Comparison of ENCODE assay signal across 14 mouse cellular contexts in genomic region chr3:94465632-94466430, GRCm38 (mm10). TPM values are rescaled to one million over a fixed set of nuclear protein-coding genes. Genes with fewer than 3 reads are reported as not detected.
DNase-seq lines count a peak whose midpoint lies in the region; ATAC-seq and TF ChIP-seq lines count a peak whose summit lies in the region.
"Had no signal": no experiment of that assay in that cellular context is flagged by ENCODE, and none has a peak within 500 bp of the region (broad histone marks: within the 10 kb centered on the region; RNA-seq: fewer than 3 reads in every experiment).

No protein-coding gene starts in this region.

- no peak overlapping the region for H3K4me3 ChIP-seq in forebrain, embryonic 12.5 days (replicated peaks)
- H3K4me3 ChIP-seq in hindbrain, postnatal 0 days (ENCODE audit: low read length) = no peak overlapping the region
- no peak overlapping the region for H3K4me3 ChIP-seq in midbrain, embryonic 14.5 days (replicated peaks; ENCODE audit: low read depth, low read length)
- H3K4me3 ChIP-seq: stomach, embryonic 15.5 days had no signal

- TF ChIP-seq CTCF in hindbrain, postnatal 0 days (IDR thresholded peaks at IDR 0.05; ENCODE audit: low read depth) = peak; percentile 13; the same call in 1 of the 2 replicates

- H3K4me1 ChIP-seq in forebrain, embryonic 12.5 days = peaks cover 39% of the 10 kb centered on the region
- H3K4me1 ChIP-seq in hindbrain, postnatal 0 days (ENCODE audit: insufficient read depth, low read length) = peaks cover 12% of the 10 kb centered on the region
- peaks cover 30% of the 10 kb centered on the region for H3K4me1 ChIP-seq in midbrain, embryonic 14.5 days (ENCODE audit: control insufficient read depth, insufficient read depth, low read length)
- H3K4me1 ChIP-seq: stomach, embryonic 15.5 days had no signal

- DNase-seq in MN1 (ENCODE audit: low spot score) = peak; percentile 76
- DNase-seq in hindbrain, postnatal 0 days (ENCODE audit: low spot score) = peak; percentile 72
- DNase-seq in midbrain, embryonic 14.5 days = peak; percentile 68
- DNase-seq in adrenal gland, postnatal 4 days (ENCODE audit: low spot score in 2 of 2) = no peak
- no peak for DNase-seq in thymus, postnatal 10 days (ENCODE audit: low spot score in 2 of 2)
- no peak for DNase-seq in adrenal gland, postnatal 10 days
- DNase-seq: cerebellum, postnatal 14 days; heart, postnatal 10 days; kidney, postnatal 4 days; lung, embryonic 14.5 days had no signal

- H3K27ac ChIP-seq in forebrain, embryonic 12.5 days = peak overlapping the region; percentile 95
- H3K27ac ChIP-seq in hindbrain, postnatal 0 days = peak overlapping the region; percentile 78
- peak overlapping the region; percentile 86 for H3K27ac ChIP-seq in midbrain, embryonic 14.5 days (replicated peaks; ENCODE audit: low read depth, low read length)
- H3K27ac ChIP-seq: stomach, embryonic 15.5 days had no signal

- H3K36me3 ChIP-seq in forebrain, embryonic 12.5 days (replicated peaks) = no peaks in the 10 kb centered on the region
- H3K36me3 ChIP-seq in hindbrain, postnatal 0 days (ENCODE audit: insufficient read depth, low read length) = no peaks in the 10 kb centered on the region
- no peaks in the 10 kb centered on the region for H3K36me3 ChIP-seq in midbrain, embryonic 14.5 days (ENCODE audit: control insufficient read depth, insufficient read depth, low read length)
- H3K36me3 ChIP-seq: stomach, embryonic 15.5 days had no signal

- no peaks in the 10 kb centered on the region for H3K27me3 ChIP-seq in forebrain, embryonic 12.5 days
- no peaks in the 10 kb centered on the region for H3K27me3 ChIP-seq in hindbrain, postnatal 0 days (ENCODE audit: insufficient read depth, low read length)
- no peaks in the 10 kb centered on the region for H3K27me3 ChIP-seq in midbrain, embryonic 14.5 days (ENCODE audit: control insufficient read depth, insufficient read depth, low read length)
- H3K27me3 ChIP-seq: stomach, embryonic 15.5 days had no signal

- 0 out of 2 replicates have a peak overlapping the region, but pooled peaks have one; percentile 4 for H3K4me2 ChIP-seq in forebrain, embryonic 12.5 days
- no peak overlapping the region for H3K4me2 ChIP-seq in hindbrain, postnatal 0 days (ENCODE audit: low read depth, low read length)
- no peak overlapping the region for H3K4me2 ChIP-seq in midbrain, embryonic 14.5 days (ENCODE audit: low read length)
- H3K4me2 ChIP-seq: lung, embryonic 14.5 days; stomach, embryonic 15.5 days had no signal

- peak; percentile 72 for ATAC-seq in forebrain, embryonic 12.5 days (ENCODE audit: low FRiP score)
- peak; percentile 71 for ATAC-seq in hindbrain, postnatal 0 days
- peak; percentile 60 for ATAC-seq in midbrain, embryonic 14.5 days (ENCODE audit: low FRiP score, low TSS enrichment)
- ATAC-seq in CD4-positive, CD25-positive, alpha-beta regulatory T cell, adult 4 months = no peak

- peak overlapping the region; percentile 29; the same call in 1 of the 2 replicates for H3K9ac ChIP-seq in forebrain, embryonic 12.5 days
- H3K9ac ChIP-seq in hindbrain, postnatal 0 days (replicated peaks; ENCODE audit: low read length) = no peak overlapping the region
- 0 out of 2 replicates have a peak overlapping the region, but pooled peaks have one; percentile 3 for H3K9ac ChIP-seq in midbrain, embryonic 14.5 days (replicated peaks; ENCODE audit: low read length)
- H3K9ac ChIP-seq: lung, embryonic 14.5 days; stomach, embryonic 15.5 days had no signal

- H3K9me3 ChIP-seq in forebrain, embryonic 12.5 days = no peaks in the 10 kb centered on the region
- no peaks in the 10 kb centered on the region for H3K9me3 ChIP-seq in hindbrain, postnatal 0 days (ENCODE audit: low read length)
- H3K9me3 ChIP-seq in midbrain, embryonic 14.5 days (ENCODE audit: control insufficient read depth, low read length) = no peaks in the 10 kb centered on the region
- H3K9me3 ChIP-seq: stomach, embryonic 15.5 days had no signal

- WGBS in forebrain, embryonic 12.5 days = 25% methylated on average over 13 of the region's 13 CpGs
- 34% methylated on average over 13 of the region's 13 CpGs for WGBS in hindbrain, postnatal 0 days
- whole genome bisulfite sequencing in midbrain, embryonic 14.5 days = 39% methylated on average over 13 of the region's 13 CpGs

RNA-seq across cellular contexts. Expression of gene Celf3, which starts 12.3 kb away (rescaled TPM):
- polyA plus RNA-seq in forebrain, embryonic 12.5 days (2016; fragmentation: Nextera tagmentation; extraction: Ambion mirVana) = 218 and 251 TPM in 2 replicates
- 156 and 184 TPM in 2 replicates for total RNA-seq in hindbrain, postnatal 0 days (2014; rRNA removed)
- 158 and 171 TPM in 2 replicates for polyA plus RNA-seq in hindbrain, postnatal 0 days (2015; fragmentation: Nextera tagmentation; extraction: Ambion mirVana)
- 321 and 376 TPM in 2 replicates for polyA plus RNA-seq in midbrain, embryonic 14.5 days (2014; fragmentation: Nextera tagmentation; extraction: Ambion mirVana)
- total RNA-seq in adrenal gland, postnatal 4 days (2021) = 10 to 100 TPM; 50.3 to 56.4 TPM
- 1 to 10 TPM in 1 of 2 experiments, under 1 TPM in 1; 0.55 to 1.8 TPM for polyA plus RNA-seq in CD4-positive, CD25-positive, alpha-beta regulatory T cell, adult 4 months (2017; shearing (Covaris generic))
- 10 to 100 TPM; 17.0 to 30.7 TPM for total RNA-seq in adrenal gland, postnatal 10 days (2021)
- total RNA-seq: heart, postnatal 10 days had no signal

RNA-seq across cellular contexts. Expression of gene Riiad1, which starts 14.3 kb away (rescaled TPM):
- 18.1 and 19.7 TPM in 2 replicates for polyA plus RNA-seq in forebrain, embryonic 12.5 days (2016; fragmentation: Nextera tagmentation; extraction: Ambion mirVana)
- total RNA-seq in hindbrain, postnatal 0 days (2014; rRNA removed) = 2.3 and 4.1 TPM in 2 replicates
- polyA plus RNA-seq in hindbrain, postnatal 0 days (2015; fragmentation: Nextera tagmentation; extraction: Ambion mirVana) = 15.7 and 18.3 TPM in 2 replicates
- polyA plus RNA-seq in midbrain, embryonic 14.5 days (2014; fragmentation: Nextera tagmentation; extraction: Ambion mirVana) = 23.8 and 30.8 TPM in 2 replicates
- total RNA-seq in adrenal gland, postnatal 4 days (2021) = 1 to 10 TPM; 7.1 to 7.4 TPM
- 1 to 10 TPM in 1 of 2 experiments, not detected in 1; 1.4 TPM for polyA plus RNA-seq in CD4-positive, CD25-positive, alpha-beta regulatory T cell, adult 4 months (2017; shearing (Covaris generic))
- total RNA-seq in adrenal gland, postnatal 10 days (2021) = 1 to 10 TPM; 3.2 to 5.2 TPM
- total RNA-seq: neutrophil, adult 5-6 weeks had no signal

RNA-seq across cellular contexts. Expression of gene Oaz3, which starts 22.1 kb away (rescaled TPM):
- 1.0 and 1.3 TPM in 2 replicates for polyA plus RNA-seq in forebrain, embryonic 12.5 days (2016; fragmentation: Nextera tagmentation; extraction: Ambion mirVana)
- total RNA-seq in hindbrain, postnatal 0 days (2014; rRNA removed) = not detected in 2 replicates
- polyA plus RNA-seq in hindbrain, postnatal 0 days (2015; fragmentation: Nextera tagmentation; extraction: Ambion mirVana) = 0.60 and 1.2 TPM in 2 replicates
- polyA plus RNA-seq in midbrain, embryonic 14.5 days (2014; fragmentation: Nextera tagmentation; extraction: Ambion mirVana) = 0.36 and 1.2 TPM in 2 replicates
- total RNA-seq in adrenal gland, postnatal 4 days (2021) = not detected
- under 1 TPM in 1 of 2 experiments, not detected in 1; 0.94 TPM for polyA plus RNA-seq in CD4-positive, CD25-positive, alpha-beta regulatory T cell, adult 4 months (2017; shearing (Covaris generic))
- total RNA-seq in adrenal gland, postnatal 10 days (2021) = 1 to 10 TPM in 1 of 2 experiments, not detected in 1; 1.1 TPM
- total RNA-seq: heart, postnatal 10 days; neutrophil, adult 5-6 weeks had no signal

RNA-seq across cellular contexts. Expression of gene Mrpl9, which starts 22.7 kb away (rescaled TPM):
- polyA plus RNA-seq in forebrain, embryonic 12.5 days (2016; fragmentation: Nextera tagmentation; extraction: Ambion mirVana) = 63.2 and 63.9 TPM in 2 replicates
- total RNA-seq in hindbrain, postnatal 0 days (2014; rRNA removed) = 45.8 and 49.2 TPM in 2 replicates
- 61.7 and 63.8 TPM in 2 replicates for polyA plus RNA-seq in hindbrain, postnatal 0 days (2015; fragmentation: Nextera tagmentation; extraction: Ambion mirVana)
- 52.6 and 54.1 TPM in 2 replicates for polyA plus RNA-seq in midbrain, embryonic 14.5 days (2014; fragmentation: Nextera tagmentation; extraction: Ambion mirVana)
- 10 to 100 TPM; 75.0 to 75.3 TPM for total RNA-seq in adrenal gland, postnatal 4 days (2021)
- 10 to 100 TPM; 47.2 to 47.6 TPM for polyA plus RNA-seq in CD4-positive, CD25-positive, alpha-beta regulatory T cell, adult 4 months (2017; shearing (Covaris generic))
- 10 to 100 TPM; 94.5 to 97.7 TPM for total RNA-seq in adrenal gland, postnatal 10 days (2021)

RNA-seq across cellular contexts. Expression of gene Tdrkh, which starts 52.8 kb away (rescaled TPM):
- 67.2 and 67.8 TPM in 2 replicates for polyA plus RNA-seq in forebrain, embryonic 12.5 days (2016; fragmentation: Nextera tagmentation; extraction: Ambion mirVana)
- total RNA-seq in hindbrain, postnatal 0 days (2014; rRNA removed) = 11.8 and 13.7 TPM in 2 replicates
- polyA plus RNA-seq in hindbrain, postnatal 0 days (2015; fragmentation: Nextera tagmentation; extraction: Ambion mirVana) = 46.8 and 48.6 TPM in 2 replicates
- 50.6 and 55.3 TPM in 2 replicates for polyA plus RNA-seq in midbrain, embryonic 14.5 days (2014; fragmentation: Nextera tagmentation; extraction: Ambion mirVana)
- total RNA-seq in adrenal gland, postnatal 4 days (2021) = 10 to 100 TPM; 10.5 to 15.1 TPM
- 10 to 100 TPM; 11.4 to 11.6 TPM for polyA plus RNA-seq in CD4-positive, CD25-positive, alpha-beta regulatory T cell, adult 4 months (2017; shearing (Covaris generic))
- total RNA-seq in adrenal gland, postnatal 10 days (2021) = 10 to 100 TPM in 1 of 2 experiments, 1 to 10 TPM in 1; 9.7 to 12.1 TPM

Comparison
In these comparisons a context has a peak if more than half of its experiments do, and no peak if none do; other contexts are left out.
1. DNase-seq: peak in MN1 (single experiment), hindbrain, postnatal 0 days (single experiment) and midbrain, embryonic 14.5 days (single experiment); none in adrenal gland, postnatal 4 days (0 of 2), thymus, postnatal 10 days (0 of 2) and adrenal gland, postnatal 10 days (single experiment).
2. RNA of gene Celf3, which starts 12.3 kb away (polyA plus RNA-seq): 321 to 376 TPM in midbrain, embryonic 14.5 days, 218 to 251 TPM in forebrain, embryonic 12.5 days and 158 to 171 TPM in hindbrain, postnatal 0 days; 0.55 to 1.8 TPM in CD4-positive, CD25-positive, alpha-beta regulatory T cell, adult 4 months; every median in the first group is over 10 times any median in the second.
3. Peak in every context shown above with its lines, with median percentiles within 50 percentile points of each other: H3K27ac ChIP-seq.